ENCODE assay signal across 20 mouse cellular contexts in genomic region chr19:8765562-8765961, GRCm38 (mm10). TPM values are rescaled to one million over a fixed set of nuclear protein-coding genes. Genes with fewer than 3 reads are reported as not detected.
DNase-seq lines count a peak whose midpoint lies in the region; ATAC-seq and TF ChIP-seq lines count a peak whose summit lies in the region.
"Had no signal": no experiment of that assay in that cellular context is flagged by ENCODE, and none has a peak within 500 bp of the region (broad histone marks: within the 10 kb centered on the region; RNA-seq: fewer than 3 reads in every experiment).

No protein-coding gene starts in this region.

- H3K27ac ChIP-seq in hindbrain, postnatal 0 days, result no peak overlapping the region
- H3K27ac ChIP-seq in hindbrain, embryonic 14.5 days, result no peak overlapping the region
- H3K27ac ChIP-seq in limb, embryonic 12.5 days, result no peak overlapping the region
- H3K27ac ChIP-seq in limb, embryonic 10.5 days, result no peak overlapping the region
- H3K27ac ChIP-seq in gastrocnemius, adult 2 months, result no peak overlapping the region
- H3K27ac ChIP-seq: embryonic facial prominence, embryonic 10.5 days; embryonic facial prominence, embryonic 12.5 days; forebrain, embryonic 13.5 days; forebrain, embryonic 15.5 days had no signal

- H3K9me3 ChIP-seq in hindbrain, postnatal 0 days (ENCODE audit: low read length), result no peaks in the 10 kb centered on the region
- H3K9me3 ChIP-seq in hindbrain, embryonic 14.5 days (ENCODE audit: control insufficient read depth, low read length), result peaks cover 11% of the 10 kb centered on the region; the same call in 1 of the 2 replicates
- H3K9me3 ChIP-seq in limb, embryonic 12.5 days, result peaks cover 11% of the 10 kb centered on the region; the same call in 1 of the 2 replicates
- H3K9me3 ChIP-seq in limb, embryonic 10.5 days (replicated peaks), result peaks cover 5% of the 10 kb centered on the region; the same call in 1 of the 2 replicates
- peaks cover 16% of the 10 kb centered on the region for H3K9me3 ChIP-seq in G1E (replicated peaks)
- H3K9me3 ChIP-seq: forebrain, embryonic 15.5 days had no signal

- H3K4me3 ChIP-seq in hindbrain, postnatal 0 days (ENCODE audit: low read length), result no peak overlapping the region
- H3K4me3 ChIP-seq in hindbrain, embryonic 14.5 days (replicated peaks; ENCODE audit: low read length), result no peak overlapping the region
- no peak overlapping the region for H3K4me3 ChIP-seq in limb, embryonic 12.5 days (replicated peaks)
- H3K4me3 ChIP-seq in limb, embryonic 10.5 days, result no peak overlapping the region
- H3K4me3 ChIP-seq in G1E (ENCODE audit: low read depth, low read length), result peak overlapping the region; percentile 27; the same call in 1 of the 2 replicates
- no peak overlapping the region for H3K4me3 ChIP-seq in gastrocnemius, adult 2 months
- H3K4me3 ChIP-seq: embryonic facial prominence, embryonic 10.5 days; embryonic facial prominence, embryonic 12.5 days; forebrain, embryonic 13.5 days; forebrain, embryonic 15.5 days had no signal

- 0 out of 2 replicates have a peak, but pooled peaks have one; percentile 4 for ATAC-seq in hindbrain, postnatal 0 days
- no peak for ATAC-seq in hindbrain, embryonic 14.5 days (ENCODE audit: low FRiP score)
- 0 out of 2 replicates have a peak, but pooled peaks have one; percentile 20 for ATAC-seq in limb, embryonic 12.5 days (ENCODE audit: insufficient number of reproducible peaks, insufficient read depth, low FRiP score, low TSS enrichment, low read depth)
- no peak for ATAC-seq in G1E (ENCODE audit: extremely low read depth, insufficient number of reproducible peaks, low FRiP score, poor library complexity, severe bottlenecking)
- ATAC-seq: activated CD4-positive, CD25-positive, alpha-beta regulatory T cell, adult 4 months; forebrain, embryonic 13.5 days; forebrain, embryonic 15.5 days; Patski had no signal

- no peak overlapping the region for H3K4me2 ChIP-seq in hindbrain, postnatal 0 days (ENCODE audit: low read depth, low read length)
- H3K4me2 ChIP-seq in hindbrain, embryonic 14.5 days (replicated peaks), result no peak overlapping the region
- H3K4me2 ChIP-seq in limb, embryonic 12.5 days, result no peak overlapping the region
- H3K4me2 ChIP-seq: embryonic facial prominence, embryonic 12.5 days; forebrain, embryonic 13.5 days; forebrain, embryonic 15.5 days had no signal

- intact Hi-C loops in gastrocnemius, adult 2 months (cut with DNase I), result no loop called here

- WGBS in hindbrain, postnatal 0 days, result 99% methylated on average over 9 of the region's 9 CpGs
- 96% methylated on average over 9 of the region's 9 CpGs for WGBS in hindbrain, embryonic 14.5 days
- WGBS in limb, embryonic 12.5 days, result 95% methylated on average over 9 of the region's 9 CpGs
- WGBS in limb, embryonic 10.5 days, result 97% methylated on average over 9 of the region's 9 CpGs

- H3K4me1 ChIP-seq in hindbrain, postnatal 0 days (ENCODE audit: insufficient read depth, low read length), result no peaks in the 10 kb centered on the region; the same call in 1 of the 2 replicates
- H3K4me1 ChIP-seq in hindbrain, embryonic 14.5 days (replicated peaks; ENCODE audit: control insufficient read depth, insufficient read depth, low read length), result peaks cover 5% of the 10 kb centered on the region
- H3K4me1 ChIP-seq in limb, embryonic 12.5 days (replicated peaks), result peaks cover 4% of the 10 kb centered on the region
- H3K4me1 ChIP-seq in limb, embryonic 10.5 days, result no peaks in the 10 kb centered on the region
- H3K4me1 ChIP-seq in G1E (ENCODE audit: insufficient read depth, low read depth, low read length), result peaks cover 12% of the 10 kb centered on the region

- DNase-seq in hindbrain, postnatal 0 days (ENCODE audit: low spot score), result no peak
- DNase-seq in hindbrain, embryonic 14.5 days (ENCODE audit: low spot score), result no peak
- no peak for DNase-seq in limb, embryonic 10.5 days (ENCODE audit: low spot score)
- no peak for DNase-seq in G1E (ENCODE audit: low spot score)
- no peak for DNase-seq in gastrocnemius, adult 2 months
- DNase-seq: adrenal gland, adult 8-10 months; adrenal gland, postnatal 14 days; adrenal gland, postnatal 36 days; cerebellum, adult 11-12 months; cerebellum, adult 2 months; cerebellum, adult 9-10 months; cerebellum, postnatal 10 days; cerebellum, postnatal 25 days had no signal

- H3K36me3 ChIP-seq in hindbrain, postnatal 0 days (ENCODE audit: insufficient read depth, low read length), result peaks cover 68% of the 10 kb centered on the region
- H3K36me3 ChIP-seq in hindbrain, embryonic 14.5 days (replicated peaks; ENCODE audit: control insufficient read depth, insufficient read depth), result peaks cover 86% of the 10 kb centered on the region
- H3K36me3 ChIP-seq in limb, embryonic 12.5 days, result peaks cover 94% of the 10 kb centered on the region
- H3K36me3 ChIP-seq in limb, embryonic 10.5 days, result peaks cover 100% of the 10 kb centered on the region
- H3K36me3 ChIP-seq in G1E (replicated peaks), result peaks cover 97% of the 10 kb centered on the region

- no peak overlapping the region for H3K9ac ChIP-seq in hindbrain, postnatal 0 days (replicated peaks; ENCODE audit: low read length)
- no peak overlapping the region for H3K9ac ChIP-seq in hindbrain, embryonic 14.5 days
- no peak overlapping the region for H3K9ac ChIP-seq in limb, embryonic 12.5 days (replicated peaks)
- H3K9ac ChIP-seq: embryonic facial prominence, embryonic 12.5 days; forebrain, embryonic 13.5 days; forebrain, embryonic 15.5 days had no signal

- H3K27me3 ChIP-seq in hindbrain, postnatal 0 days (ENCODE audit: insufficient read depth, low read length), result no peaks in the 10 kb centered on the region
- H3K27me3 ChIP-seq in hindbrain, embryonic 14.5 days (ENCODE audit: control insufficient read depth, insufficient read depth, low read length), result no peaks in the 10 kb centered on the region
- no peaks in the 10 kb centered on the region for H3K27me3 ChIP-seq in limb, embryonic 12.5 days
- no peaks in the 10 kb centered on the region for H3K27me3 ChIP-seq in limb, embryonic 10.5 days (ENCODE audit: low read depth, poor library complexity, severe bottlenecking)
- H3K27me3 ChIP-seq in G1E (ENCODE audit: insufficient read depth, low read length), result no peaks in the 10 kb centered on the region
- H3K27me3 ChIP-seq: embryonic facial prominence, embryonic 12.5 days; forebrain, embryonic 13.5 days; forebrain, embryonic 15.5 days; Patski had no signal

- no peak for TF ChIP-seq CTCF in hindbrain, postnatal 0 days (IDR thresholded peaks at IDR 0.05; ENCODE audit: low read depth)
- TF ChIP-seq CTCF in G1E (IDR thresholded peaks at IDR 0.05; ENCODE audit: low read depth, low read length), result no peak
- no peak for TF ChIP-seq CTCF in gastrocnemius, adult 2 months (IDR thresholded peaks at IDR 0.05)

RNA-seq across cellular contexts. Expression of gene Tmem223, which starts 5.2 kb away (rescaled TPM):
- total RNA-seq in hindbrain, postnatal 0 days (2014; rRNA removed), result 269 and 347 TPM in 2 replicates
- polyA plus RNA-seq in hindbrain, postnatal 0 days (2015; fragmentation: Nextera tagmentation; extraction: Ambion mirVana), result 233 and 258 TPM in 2 replicates
- 209 and 273 TPM in 2 replicates for polyA plus RNA-seq in hindbrain, embryonic 14.5 days (2014; fragmentation: Nextera tagmentation; extraction: Ambion mirVana)
- 206 and 215 TPM in 2 replicates for polyA plus RNA-seq in limb, embryonic 12.5 days (2016; fragmentation: Nextera tagmentation; extraction: Ambion mirVana)
- polyA plus RNA-seq in limb, embryonic 10.5 days (2016; fragmentation: Nextera tagmentation; extraction: Ambion mirVana), result 181 and 183 TPM in 2 replicates
- total RNA-seq in G1E (2014; fragmentation: Nextera tagmentation), result 8.2 and 16.3 TPM in 2 replicates
- total RNA-seq in G1E (2017), result 3.2 and 4.0 TPM in 2 replicates
- 6.1 and 8.7 TPM in 2 replicates for polyA plus RNA-seq in G1E (2012)
- 100 to 1,000 TPM in 1 of 2 experiments, 10 to 100 TPM in 1; 77.2 to 118 TPM for total RNA-seq in gastrocnemius, adult 2 months (2021)

RNA-seq across cellular contexts. Expression of gene Nxf1, which starts 8.7 kb away (rescaled TPM):
- total RNA-seq in hindbrain, postnatal 0 days (2014; rRNA removed), result 47.7 and 51.3 TPM in 2 replicates
- polyA plus RNA-seq in hindbrain, postnatal 0 days (2015; fragmentation: Nextera tagmentation; extraction: Ambion mirVana), result 88.3 and 89.5 TPM in 2 replicates
- 120 and 125 TPM in 2 replicates for polyA plus RNA-seq in hindbrain, embryonic 14.5 days (2014; fragmentation: Nextera tagmentation; extraction: Ambion mirVana)
- 219 and 237 TPM in 2 replicates for polyA plus RNA-seq in limb, embryonic 12.5 days (2016; fragmentation: Nextera tagmentation; extraction: Ambion mirVana)
- polyA plus RNA-seq in limb, embryonic 10.5 days (2016; fragmentation: Nextera tagmentation; extraction: Ambion mirVana), result 257 and 273 TPM in 2 replicates
- 445 and 456 TPM in 2 replicates for total RNA-seq in G1E (2014; fragmentation: Nextera tagmentation)
- 175 and 184 TPM in 2 replicates for total RNA-seq in G1E (2017)
- polyA plus RNA-seq in G1E (2012), result 35.9 and 39.7 TPM in 2 replicates
- 10 to 100 TPM; 37.8 to 41.5 TPM for total RNA-seq in gastrocnemius, adult 2 months (2021)

RNA-seq across cellular contexts. Expression of gene Tmem179b, which starts 8.7 kb away (rescaled TPM):
- 29.5 and 31.0 TPM in 2 replicates for total RNA-seq in hindbrain, postnatal 0 days (2014; rRNA removed)
- polyA plus RNA-seq in hindbrain, postnatal 0 days (2015; fragmentation: Nextera tagmentation; extraction: Ambion mirVana), result 27.0 and 27.7 TPM in 2 replicates
- 29.3 and 37.5 TPM in 2 replicates for polyA plus RNA-seq in hindbrain, embryonic 14.5 days (2014; fragmentation: Nextera tagmentation; extraction: Ambion mirVana)
- 50.2 and 51.5 TPM in 2 replicates for polyA plus RNA-seq in limb, embryonic 12.5 days (2016; fragmentation: Nextera tagmentation; extraction: Ambion mirVana)
- 41.3 and 43.7 TPM in 2 replicates for polyA plus RNA-seq in limb, embryonic 10.5 days (2016; fragmentation: Nextera tagmentation; extraction: Ambion mirVana)
- total RNA-seq in G1E (2014; fragmentation: Nextera tagmentation) (138 and 153 TPM in 2 replicates), G1E (2017) (96.6 and 102 TPM in 2 replicates)
- 90.2 and 102 TPM in 2 replicates for polyA plus RNA-seq in G1E (2012)
- total RNA-seq in gastrocnemius, adult 2 months (2021), result 10 to 100 TPM in 1 of 2 experiments, 1 to 10 TPM in 1; 7.4 to 10.6 TPM

RNA-seq across cellular contexts. Expression of gene Taf6l, which starts 20.7 kb away (rescaled TPM):
- 30.1 and 38.9 TPM in 2 replicates for total RNA-seq in hindbrain, postnatal 0 days (2014; rRNA removed)
- polyA plus RNA-seq in hindbrain, postnatal 0 days (2015; fragmentation: Nextera tagmentation; extraction: Ambion mirVana), result 23.3 and 25.9 TPM in 2 replicates
- polyA plus RNA-seq in hindbrain, embryonic 14.5 days (2014; fragmentation: Nextera tagmentation; extraction: Ambion mirVana), result 18.7 TPM in 2 replicates
- polyA plus RNA-seq in limb, embryonic 12.5 days (2016; fragmentation: Nextera tagmentation; extraction: Ambion mirVana), result 38.8 and 41.8 TPM in 2 replicates
- 44.2 and 47.0 TPM in 2 replicates for polyA plus RNA-seq in limb, embryonic 10.5 days (2016; fragmentation: Nextera tagmentation; extraction: Ambion mirVana)
- total RNA-seq in G1E (2014; fragmentation: Nextera tagmentation) (14.4 and 17.5 TPM in 2 replicates), G1E (2017) (17.0 and 21.0 TPM in 2 replicates)
- polyA plus RNA-seq in G1E (2012), result 33.4 and 34.4 TPM in 2 replicates
- total RNA-seq in gastrocnemius, adult 2 months (2021), result 1 to 10 TPM; 5.2 to 6.7 TPM

RNA-seq across cellular contexts. Expression of gene Stx5a, which starts 24.3 kb away (rescaled TPM):
- 84.4 and 110 TPM in 2 replicates for total RNA-seq in hindbrain, postnatal 0 days (2014; rRNA removed)
- polyA plus RNA-seq in hindbrain, postnatal 0 days (2015; fragmentation: Nextera tagmentation; extraction: Ambion mirVana), result 95.3 and 104 TPM in 2 replicates
- 102 and 103 TPM in 2 replicates for polyA plus RNA-seq in hindbrain, embryonic 14.5 days (2014; fragmentation: Nextera tagmentation; extraction: Ambion mirVana)
- polyA plus RNA-seq in limb, embryonic 12.5 days (2016; fragmentation: Nextera tagmentation; extraction: Ambion mirVana), result 168 and 169 TPM in 2 replicates
- 99.3 and 134 TPM in 2 replicates for polyA plus RNA-seq in limb, embryonic 10.5 days (2016; fragmentation: Nextera tagmentation; extraction: Ambion mirVana)
- total RNA-seq in G1E (2014; fragmentation: Nextera tagmentation), result 61.1 and 84.0 TPM in 2 replicates
- 62.8 and 73.2 TPM in 2 replicates for total RNA-seq in G1E (2017)
- 12.9 and 13.2 TPM in 2 replicates for polyA plus RNA-seq in G1E (2012)
- total RNA-seq in gastrocnemius, adult 2 months (2021), result 10 to 100 TPM; 20.8 to 22.1 TPM

Comparison
In these comparisons a context has a peak if more than half of its experiments do, and no peak if none do; other contexts are left out.
1. ATAC-seq: peak in hindbrain, postnatal 0 days (single experiment) and limb, embryonic 12.5 days (single experiment); none in hindbrain, embryonic 14.5 days (single experiment) and G1E (single experiment).
2. RNA of gene Tmem223, which starts 5.2 kb away (polyA plus RNA-seq): 209 to 273 TPM in hindbrain, embryonic 14.5 days, 233 to 258 TPM in hindbrain, postnatal 0 days, 206 to 215 TPM in limb, embryonic 12.5 days and 181 to 183 TPM in limb, embryonic 10.5 days; 6.1 to 8.7 TPM in G1E; every median in the first group is over 10 times any median in the second.